Comparison of ENCODE assay signal across 19 mouse cellular contexts in the genomic region with DNA sequence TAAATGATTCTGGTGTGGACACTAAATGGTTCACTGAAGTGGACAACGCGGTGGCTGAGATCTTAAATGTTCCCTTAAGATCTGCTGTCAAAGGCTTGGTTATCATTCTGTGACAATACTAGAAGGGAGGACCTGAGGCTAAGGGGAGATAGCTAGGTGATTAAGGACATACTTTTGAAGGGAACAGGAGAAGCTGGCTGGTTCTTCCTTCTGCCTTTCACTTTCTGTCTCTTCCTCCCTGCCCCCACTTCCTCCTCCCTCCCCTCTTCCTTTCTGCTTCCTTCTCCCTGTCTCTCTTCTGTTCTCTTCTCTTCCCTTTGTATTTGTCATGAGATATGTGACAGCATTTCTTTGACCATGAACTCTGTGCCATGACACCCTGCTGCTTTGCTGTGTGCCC. TPM values are rescaled to one million over a fixed set of nuclear protein-coding genes. Genes with fewer than 3 reads are reported as not detected.
DNase-seq lines count a peak whose midpoint lies in the region; ATAC-seq and TF ChIP-seq lines count a peak whose summit lies in the region.
"Had no signal": no experiment of that assay in that cellular context is flagged by ENCODE, and none has a peak within 500 bp of the region (broad histone marks: within the 10 kb centered on the region; RNA-seq: fewer than 3 reads in every experiment).

No protein-coding gene starts in this region.

- TF ChIP-seq CTCF in heart, postnatal 0 days (IDR thresholded peaks at IDR 0.05; ENCODE audit: low read depth), result no peak
- no peak for TF ChIP-seq CTCF in CH12.LX (conservative IDR thresholded peaks at IDR 0.05 in 1 of 2, IDR thresholded peaks at IDR 0.05 in 1 of 2; ENCODE audit: low read depth in 2 of 2, low read length in 2 of 2)
- TF ChIP-seq CTCF in kidney, adult 2 months (conservative IDR thresholded peaks at IDR 0.05; ENCODE audit: insufficient read depth, insufficient read length, low read depth, low read length), result no peak

- H3K27me3 ChIP-seq in heart, postnatal 0 days (ENCODE audit: control insufficient read depth, insufficient read depth, low read length), result no peaks in the 10 kb centered on the region
- H3K27me3 ChIP-seq in CH12.LX (replicated peaks), result no peaks in the 10 kb centered on the region
- no peaks in the 10 kb centered on the region for H3K27me3 ChIP-seq in kidney, adult 2 months (replicated peaks; ENCODE audit: control insufficient read depth, insufficient read depth, low read length)
- H3K27me3 ChIP-seq: embryonic facial prominence, embryonic 13.5 days; hindbrain, embryonic 13.5 days; midbrain, embryonic 15.5 days; neural tube, embryonic 12.5 days; Patski; stomach, embryonic 15.5 days had no signal

- no peak overlapping the region for H3K9ac ChIP-seq in heart, postnatal 0 days (replicated peaks; ENCODE audit: low read depth, low read length)
- peak overlapping the region; percentile 24; the same call in 1 of the 2 replicates for H3K9ac ChIP-seq in CH12.LX (ENCODE audit: insufficient read depth, low read depth)
- H3K9ac ChIP-seq: embryonic facial prominence, embryonic 13.5 days; hindbrain, embryonic 13.5 days; midbrain, embryonic 15.5 days; neural tube, embryonic 12.5 days; stomach, embryonic 15.5 days had no signal

- dilution Hi-C loops in CH12.LX (cut with MboI; ENCODE audit: extremely low pct_ligation_motif_present, extremely low pct_unique_long_range_greater_than_20kb, low sequenced_read_pairs), result no loop called here

- no peak for ATAC-seq in heart, postnatal 0 days (ENCODE audit: insufficient read depth, low read depth)
- peak; percentile 23 for ATAC-seq in megakaryocyte, adult 5-6 weeks (ENCODE audit: poor library complexity, severe bottlenecking)
- ATAC-seq: midbrain, embryonic 15.5 days; Patski had no signal

- DNase-seq in heart, postnatal 0 days (ENCODE audit: low spot score), result no peak
- DNase-seq in heart, postnatal 25 days (ENCODE audit: low spot score), result no peak
- no peak for DNase-seq in CH12.LX (ENCODE audit: extremely low read depth)
- peak; percentile 18 for DNase-seq in induced T-regulatory cell, adult 2 months (ENCODE audit: low read depth)
- no peak for DNase-seq in MN1 (ENCODE audit: low spot score)
- DNase-seq in kidney, adult 2 months, result no peak
- DNase-seq in embryo, embryonic 10.5 days (ENCODE audit: low spot score), result no peak
- DNase-seq: cerebellum, adult 11 months; kidney, adult 18-20 months; lung, postnatal 14 days; right cerebral cortex, postnatal 25 days had no signal

- no peak overlapping the region for H3K4me2 ChIP-seq in heart, postnatal 0 days (ENCODE audit: low read depth, low read length)
- peak overlapping the region; percentile 72 for H3K4me2 ChIP-seq in CH12.LX (ENCODE audit: insufficient read depth, low read depth, poor library complexity, severe bottlenecking)
- H3K4me2 ChIP-seq: embryonic facial prominence, embryonic 13.5 days; hindbrain, embryonic 13.5 days; midbrain, embryonic 15.5 days; neural tube, embryonic 12.5 days; stomach, embryonic 15.5 days had no signal

- 73% methylated on average over 2 of the region's 2 CpGs for WGBS in heart, postnatal 0 days
- WGBS in kidney, adult 2 months, result 64% methylated on average over 2 of the region's 2 CpGs

- peaks cover 17% of the 10 kb centered on the region for H3K4me1 ChIP-seq in heart, postnatal 0 days (ENCODE audit: control insufficient read depth, insufficient read depth)
- peaks cover 13 to 39% of the 10 kb centered on the region in 2 experiments for H3K4me1 ChIP-seq in CH12.LX (ENCODE audit: control insufficient read depth in 1 of 2, insufficient read depth in 2 of 2)
- H3K4me1 ChIP-seq in kidney, adult 2 months (ENCODE audit: control insufficient read depth, insufficient read depth, low read length), result no peaks in the 10 kb centered on the region
- H3K4me1 ChIP-seq: embryonic facial prominence, embryonic 13.5 days; midbrain, embryonic 15.5 days; stomach, embryonic 15.5 days had no signal

- in situ Hi-C loops in CH12.LX (cut with MboI; ENCODE audit: low pct_ligation_motif_present, low pct_unique_long_range_greater_than_20kb, low sequenced_read_pairs), result no loop called here

- TF ChIP-seq POLR2A in CH12.LX (IDR thresholded peaks at IDR 0.05; ENCODE audit: low read depth, low read length), result no peak
- no peak for TF ChIP-seq POLR2A in kidney, adult 2 months (IDR thresholded peaks at IDR 0.05; ENCODE audit: low read depth, low read length)

- H3K36me3 ChIP-seq in heart, postnatal 0 days (replicated peaks; ENCODE audit: control insufficient read depth, insufficient read depth, low read length), result no peaks in the 10 kb centered on the region
- H3K36me3 ChIP-seq in CH12.LX (replicated peaks in 1 of 2; ENCODE audit: control insufficient read depth in 1 of 2, insufficient read depth in 1 of 2, low read length in 1 of 2), result no peaks in the 10 kb centered on the region
- H3K36me3 ChIP-seq in kidney, adult 2 months (ENCODE audit: control insufficient read depth, insufficient read depth, low read length), result no peaks in the 10 kb centered on the region
- H3K36me3 ChIP-seq: embryonic facial prominence, embryonic 13.5 days; hindbrain, embryonic 13.5 days; midbrain, embryonic 15.5 days; neural tube, embryonic 12.5 days; stomach, embryonic 15.5 days had no signal

- H3K9me3 ChIP-seq in heart, postnatal 0 days (replicated peaks; ENCODE audit: control insufficient read depth, low read length), result no peaks in the 10 kb centered on the region
- H3K9me3 ChIP-seq in CH12.LX (replicated peaks; ENCODE audit: low read length), result no peaks in the 10 kb centered on the region
- H3K9me3 ChIP-seq: embryonic facial prominence, embryonic 13.5 days; hindbrain, embryonic 13.5 days; midbrain, embryonic 15.5 days; neural tube, embryonic 12.5 days; stomach, embryonic 15.5 days had no signal

- no peaks in the 10 kb centered on the region for H3K79me2 ChIP-seq in CH12.LX (replicated peaks; ENCODE audit: control insufficient read depth, extremely low read depth, insufficient read depth, poor library complexity, severe bottlenecking)

- TF ChIP-seq RAD21 in CH12.LX (IDR thresholded peaks at IDR 0.05; ENCODE audit: low read depth, low read length), result no peak

- H3K4me3 ChIP-seq in heart, postnatal 0 days (ENCODE audit: low read depth, low read length), result no peak overlapping the region
- H3K4me3 ChIP-seq in CH12.LX (replicated peaks in 1 of 3; ENCODE audit: low read depth in 2 of 3, low read length in 2 of 3, poor library complexity in 1 of 3), result no peak overlapping the region
- H3K4me3 ChIP-seq in kidney, adult 2 months (ENCODE audit: insufficient read depth, low read depth, low read length), result no peak overlapping the region
- H3K4me3 ChIP-seq: embryonic facial prominence, embryonic 13.5 days; hindbrain, embryonic 13.5 days; midbrain, embryonic 15.5 days; neural tube, embryonic 12.5 days; stomach, embryonic 15.5 days had no signal

- no peak for TF ChIP-seq EP300 in heart, postnatal 0 days (IDR thresholded peaks at IDR 0.05; ENCODE audit: low read depth)
- TF ChIP-seq EP300 in CH12.LX (IDR thresholded peaks at IDR 0.05; ENCODE audit: low read length), result no peak

- peak overlapping the region; percentile 75 for H3K27ac ChIP-seq in heart, postnatal 0 days (ENCODE audit: low read depth)
- no peak overlapping the region for H3K27ac ChIP-seq in CH12.LX (ENCODE audit: insufficient read depth, low read depth)
- no peak overlapping the region for H3K27ac ChIP-seq in kidney, adult 2 months (ENCODE audit: insufficient read depth, low read depth, low read length)
- H3K27ac ChIP-seq: embryonic facial prominence, embryonic 13.5 days; hindbrain, embryonic 13.5 days; midbrain, embryonic 15.5 days; neural tube, embryonic 12.5 days; stomach, embryonic 15.5 days had no signal

- intact Hi-C loops in heart, postnatal 25 days (cut with DNase I), result no loop called here

TF ChIP-seq in CH12.LX, 34 proteins besides CTCF, POLR2A, EP300 and RAD21:
- no peak for TF ChIP-seq JUN (IDR thresholded peaks at IDR 0.05; ENCODE audit: insufficient read depth, low read depth, low read length)
- TF ChIP-seq ZMIZ1 (IDR thresholded peaks at IDR 0.05; ENCODE audit: low read depth, low read length), result no peak
- no peak for TF ChIP-seq MAFK (IDR thresholded peaks at IDR 0.05; ENCODE audit: insufficient replicate concordance, low read length)
- no peak for TF ChIP-seq TCF12 (IDR thresholded peaks at IDR 0.05; ENCODE audit: low read depth, low read length)
- TF ChIP-seq NRF1 (IDR thresholded peaks at IDR 0.05; ENCODE audit: low read depth, low read length), result no peak
- TF ChIP-seq CHD2 (IDR thresholded peaks at IDR 0.05; ENCODE audit: low read length), result peak; percentile 57; the same call in 1 of the 2 replicates

RNA-seq across cellular contexts. Expression of gene Atp8a1, which starts 26.0 kb away (rescaled TPM):
- total RNA-seq in heart, postnatal 0 days (2014; rRNA removed; ENCODE audit: low replicate concordance), result 17.0 and 34.2 TPM in 2 replicates
- polyA plus RNA-seq in heart, postnatal 0 days (2015; fragmentation: Nextera tagmentation; extraction: Ambion mirVana), result 5.8 and 7.5 TPM in 2 replicates
- total RNA-seq in heart, postnatal 25 days (2021), result 10 to 100 TPM; 20.1 to 21.2 TPM
- total RNA-seq in CH12.LX (2012; rRNA removed) (8.4 and 11.2 TPM in 2 replicates), CH12.LX (2014; rRNA removed) (5.0 and 5.5 TPM in 2 replicates)
- polyA plus RNA-seq in CH12.LX (2012; ENCODE audit: insufficient read length, low read depth), result 4.4 and 4.8 TPM in 2 replicates
- 51.1 and 58.8 TPM in 2 replicates for total RNA-seq in megakaryocyte, adult 5-6 weeks (2015)
- 34.1 and 35.9 TPM in 2 replicates for total RNA-seq in megakaryocyte, adult 5-6 weeks (2017)
- polyA plus RNA-seq in kidney, adult 2 months (2012; rRNA removed), result 5.1 and 9.0 TPM in 2 replicates
- polyA plus RNA-seq: C2C12 had no signal
